Mouse (Mus musculus): ENCODE data around the gene Med27. TPM values are rescaled to one million over a fixed set of nuclear protein-coding genes. Genes with fewer than 3 reads are reported as not detected.

Med27 gene
- polyA plus RNA-seq, 1 experiment from 2014 or later = 55.2 TPM

DNA sequence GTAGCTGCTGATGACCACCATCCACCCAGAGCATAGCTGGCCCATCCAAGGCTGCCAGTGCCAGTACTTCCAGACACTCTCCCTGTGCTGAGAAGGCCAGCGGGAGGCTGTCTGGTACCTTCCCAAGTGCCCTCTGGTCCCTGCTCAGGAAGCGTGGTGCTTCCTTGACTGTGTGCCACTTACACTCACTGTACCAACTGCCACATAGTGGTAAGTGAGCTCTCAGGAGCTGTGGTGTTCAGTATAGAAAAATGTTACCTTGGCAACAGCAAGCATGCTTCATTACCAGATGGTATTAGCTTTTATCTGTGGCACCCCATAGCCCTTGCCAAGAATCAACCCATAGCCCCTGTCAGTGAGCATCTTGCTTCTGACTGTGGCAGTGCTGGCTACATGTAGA is 148.7 kb downstream of the Med27 start:
- Histone ChIP-seq H3K36me3 (no peaks in the 10 kb centered on the region), H3K4me3 (no peak overlapping the region), H3K27ac (no peak overlapping the region), H3K4me1 (peaks cover 9% of the 10 kb centered on the region), H3K9me3 (replicated peaks) (no peaks in the 10 kb centered on the region), H3K27me3 (ENCODE audit: low read depth, poor library complexity, severe bottlenecking) (no peaks in the 10 kb centered on the region)
- no peak for DNase-seq (ENCODE audit: low spot score)
- 90% methylated on average over 2 of the region's 2 CpGs for WGBS

DNA sequence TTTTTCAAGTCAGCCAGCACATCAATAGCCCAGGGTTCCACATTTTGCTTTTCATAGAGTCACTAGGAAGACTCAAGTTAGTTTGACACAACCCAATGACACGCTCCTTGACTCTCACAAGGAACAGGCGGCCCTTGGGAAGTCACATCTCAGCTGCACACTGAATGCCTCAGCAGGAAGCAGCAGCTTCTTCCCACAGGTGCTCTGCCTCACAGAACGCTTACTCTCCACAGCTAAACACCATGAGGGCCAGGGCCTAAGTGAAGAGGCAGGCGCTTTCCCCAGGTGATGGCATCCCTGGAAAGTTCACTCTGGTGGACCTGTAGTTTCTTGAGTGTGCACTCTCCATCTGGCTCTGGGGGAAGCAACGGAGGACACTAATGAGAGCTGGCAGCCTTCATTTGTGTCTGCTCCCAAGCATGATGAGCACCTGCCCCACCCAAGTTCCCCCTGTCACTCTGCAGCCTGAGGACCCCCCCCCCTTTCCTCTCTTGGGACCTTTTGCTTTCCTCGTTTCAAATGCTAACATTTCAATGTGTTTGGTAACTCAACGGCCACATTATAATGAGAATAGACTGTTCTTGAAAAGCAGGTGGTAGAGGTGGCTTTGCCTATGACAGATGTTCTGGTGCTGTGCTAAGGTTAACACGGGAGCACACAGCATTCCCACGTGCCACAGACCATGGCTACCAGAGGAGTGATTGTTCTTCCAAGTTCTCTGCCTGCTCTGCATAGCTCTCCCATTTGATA is 154.2 kb downstream of the Med27 start:
- Histone ChIP-seq H3K27me3 (ENCODE audit: low read depth, poor library complexity, severe bottlenecking) (no peaks in the 10 kb centered on the region), H3K4me3 (no peak overlapping the region), H3K27ac (no peak overlapping the region), H3K4me1 (peaks cover 8% of the 10 kb centered on the region; the same call in 1 of the 2 replicates), H3K36me3 (peaks cover 4% of the 10 kb centered on the region; the same call in 1 of the 2 replicates), H3K9me3 (replicated peaks) (no peaks in the 10 kb centered on the region)
- no peak for DNase-seq (ENCODE audit: low spot score)
- 82% methylated on average over 9 of the region's 9 CpGs for WGBS

DNA sequence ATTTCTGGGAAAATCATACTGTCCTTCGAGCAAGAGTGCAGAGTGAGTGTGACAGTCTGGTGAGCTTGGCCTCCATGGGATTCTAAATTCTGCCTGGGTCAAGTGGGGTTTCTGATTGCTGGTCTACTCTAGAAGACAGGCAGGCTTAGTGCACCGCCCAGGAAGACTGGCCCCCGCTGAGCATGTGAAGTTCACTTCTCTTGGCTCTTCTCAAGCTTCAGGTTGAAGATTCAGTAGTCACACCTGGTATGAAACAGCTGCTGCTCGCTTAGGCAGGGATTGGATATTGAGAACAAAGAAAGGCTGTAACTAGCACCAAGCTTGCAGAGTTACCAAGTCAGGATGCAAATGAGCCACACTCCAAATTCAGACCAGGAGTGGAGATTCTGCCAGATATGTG is 154.8 kb downstream of the Med27 start:
- peaks cover 4% of the 10 kb centered on the region; the same call in 1 of the 2 replicates for H3K36me3 ChIP-seq
- no peak overlapping the region for H3K27ac ChIP-seq
- DNase-seq (ENCODE audit: low spot score) = no peak
- no peaks in the 10 kb centered on the region for H3K9me3 ChIP-seq (replicated peaks)
- peaks cover 8% of the 10 kb centered on the region; the same call in 1 of the 2 replicates for H3K4me1 ChIP-seq
- H3K27me3 ChIP-seq (ENCODE audit: low read depth, poor library complexity, severe bottlenecking) = no peaks in the 10 kb centered on the region
- no peak overlapping the region for H3K4me3 ChIP-seq
- WGBS = 85% methylated on average over 4 of the region's 4 CpGs

DNA sequence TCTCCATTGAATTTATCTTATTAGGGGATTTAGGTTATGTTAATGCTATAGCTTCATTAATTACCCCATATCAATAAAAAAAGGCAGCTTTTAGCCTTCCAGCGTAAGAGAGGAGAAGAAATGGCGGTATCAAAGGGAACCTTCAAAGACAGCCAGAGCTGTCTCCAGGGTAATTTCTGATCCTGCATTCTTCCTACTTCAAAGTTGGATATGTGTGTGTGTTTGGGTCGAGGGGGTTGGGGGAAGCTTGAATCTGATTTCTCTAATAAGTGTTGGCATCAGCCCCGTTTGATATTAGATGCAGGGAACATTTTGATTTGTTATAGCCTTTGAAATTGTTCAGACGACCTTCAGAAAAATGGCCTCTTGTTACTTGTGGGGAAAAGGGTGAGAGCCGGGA is 158.2 kb downstream of the Med27 start:
- Histone ChIP-seq H3K27ac (no peak overlapping the region), H3K4me1 (peaks cover 30% of the 10 kb centered on the region), H3K4me3 (no peak overlapping the region), H3K27me3 (ENCODE audit: low read depth, poor library complexity, severe bottlenecking) (no peaks in the 10 kb centered on the region), H3K36me3 (peaks cover 4% of the 10 kb centered on the region; the same call in 1 of the 2 replicates), H3K9me3 (replicated peaks) (no peaks in the 10 kb centered on the region)
- WGBS = 72% methylated on average over 6 of the region's 6 CpGs
- DNase-seq (ENCODE audit: low spot score) = no peak

DNA sequence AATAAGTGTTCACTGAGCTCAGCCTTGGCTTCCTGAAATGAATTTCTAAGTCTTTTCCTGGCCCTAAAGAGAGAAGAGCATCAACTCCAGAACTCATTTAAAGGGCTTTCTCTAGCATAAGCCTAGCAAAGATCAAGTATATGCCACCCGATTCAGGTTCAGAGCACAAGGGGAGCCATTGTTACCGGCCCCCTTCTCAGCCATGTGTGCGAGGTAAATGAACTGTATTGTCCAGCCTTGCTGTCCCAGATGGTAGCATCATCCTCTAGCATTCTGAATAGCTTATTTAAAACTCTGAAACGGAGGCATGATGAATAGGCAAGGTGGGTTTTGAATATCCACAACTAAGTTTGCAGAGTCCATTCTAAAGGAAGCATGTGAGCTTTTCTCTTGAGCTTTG is 159.8 kb downstream of the Med27 start:
- 84% methylated on average over 4 of the region's 4 CpGs for WGBS

DNA sequence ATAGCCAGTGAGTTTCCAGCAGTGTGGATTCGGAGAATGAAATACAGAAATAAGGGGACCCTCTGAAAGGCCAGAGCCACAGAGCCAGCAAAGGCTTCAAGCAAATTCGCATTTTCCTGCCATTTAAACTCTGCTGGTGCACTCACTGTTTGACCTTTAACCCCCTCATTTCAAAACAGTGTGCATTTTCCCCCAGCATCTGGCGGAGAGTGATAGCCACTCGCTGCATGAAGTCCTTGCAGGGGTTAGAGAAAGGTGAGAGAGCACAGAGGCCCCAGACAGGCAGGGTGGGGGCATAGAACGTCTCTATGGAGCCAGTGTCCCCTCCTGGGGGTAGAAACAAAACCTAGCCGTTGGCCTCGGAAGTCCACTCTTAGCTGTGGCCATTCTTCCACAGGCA is 166.5 kb downstream of the Med27 start:
- H3K4me1 ChIP-seq = peaks cover 58% of the 10 kb centered on the region
- H3K27ac ChIP-seq = no peak overlapping the region
- DNase-seq (ENCODE audit: low spot score) = no peak
- WGBS = 27% methylated on average over 7 of the region's 7 CpGs
- no peak overlapping the region for H3K4me3 ChIP-seq
- H3K27me3 ChIP-seq (ENCODE audit: low read depth, poor library complexity, severe bottlenecking) = no peaks in the 10 kb centered on the region
- no peaks in the 10 kb centered on the region for H3K36me3 ChIP-seq
- no peaks in the 10 kb centered on the region for H3K9me3 ChIP-seq (replicated peaks)

More for the DNA sequence above, 159.8 kb downstream of the Med27 start:
- Histone ChIP-seq H3K36me3 (no peaks in the 10 kb centered on the region), H3K4me1 (peaks cover 30% of the 10 kb centered on the region), H3K9me3 (replicated peaks) (no peaks in the 10 kb centered on the region), H3K4me3 (no peak overlapping the region), H3K27me3 (ENCODE audit: low read depth, poor library complexity, severe bottlenecking) (no peaks in the 10 kb centered on the region), H3K27ac (no peak overlapping the region)
- DNase-seq (ENCODE audit: low spot score) = no peak

DNA sequence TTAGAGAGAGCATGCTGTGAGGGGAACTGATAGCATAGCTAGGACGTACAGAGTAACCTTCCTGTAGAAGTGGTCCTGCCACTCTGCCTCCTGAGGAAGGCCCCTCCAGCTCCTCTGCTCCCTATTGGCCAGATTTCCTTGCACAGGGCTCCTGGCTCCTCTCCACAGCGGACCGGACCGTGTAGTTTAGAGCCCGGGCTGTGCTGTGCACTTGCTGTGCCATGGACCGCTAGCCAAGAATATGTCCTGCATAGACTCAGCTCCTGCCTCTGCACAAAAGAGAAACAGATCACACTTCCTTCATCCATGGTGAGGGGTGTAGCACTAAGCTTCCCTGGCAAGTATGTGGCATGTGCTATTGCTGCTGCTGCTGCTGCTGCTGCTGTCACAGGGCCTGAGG is 168.2 kb downstream of the Med27 start:
- Histone ChIP-seq H3K9me3 (replicated peaks) (no peaks in the 10 kb centered on the region), H3K4me1 (peaks cover 62% of the 10 kb centered on the region), H3K27ac (no peak overlapping the region), H3K36me3 (no peaks in the 10 kb centered on the region), H3K27me3 (ENCODE audit: low read depth, poor library complexity, severe bottlenecking) (no peaks in the 10 kb centered on the region), H3K4me3 (no peak overlapping the region)
- no peak for DNase-seq (ENCODE audit: low spot score)
- WGBS = 89% methylated on average over 6 of the region's 6 CpGs

DNA sequence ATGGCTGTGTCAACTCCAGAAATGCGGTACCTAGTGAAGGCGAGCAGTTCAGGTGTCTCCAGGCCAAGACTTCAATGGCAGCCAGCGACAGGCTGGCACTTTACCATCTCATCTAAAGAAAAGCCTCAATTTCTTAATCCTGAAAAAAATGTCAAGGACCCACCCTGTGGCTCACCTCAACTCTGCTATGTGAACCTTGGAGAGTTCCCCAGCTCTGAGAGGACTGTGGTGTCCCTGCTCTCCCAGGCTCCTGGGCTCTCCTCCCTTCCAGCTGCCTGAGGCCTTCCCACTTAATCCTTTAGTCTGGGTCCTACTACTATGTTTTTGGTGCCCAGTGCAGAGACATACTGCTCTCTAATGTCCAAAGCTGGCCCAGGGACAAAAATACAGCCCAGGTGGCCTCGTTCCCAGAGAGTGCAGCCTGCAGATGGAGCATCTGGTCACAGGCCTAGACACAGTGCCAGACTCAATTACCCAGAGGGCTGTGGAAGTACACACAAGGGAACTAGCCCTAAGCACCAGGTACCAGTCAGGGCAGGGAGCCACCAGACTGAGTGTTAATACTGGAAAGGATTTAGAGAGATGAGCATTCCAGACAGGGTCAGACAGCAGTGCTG is 169.3 kb downstream of the Med27 start:
- no peak overlapping the region for H3K27ac ChIP-seq
- peaks cover 62% of the 10 kb centered on the region for H3K4me1 ChIP-seq

DNA sequence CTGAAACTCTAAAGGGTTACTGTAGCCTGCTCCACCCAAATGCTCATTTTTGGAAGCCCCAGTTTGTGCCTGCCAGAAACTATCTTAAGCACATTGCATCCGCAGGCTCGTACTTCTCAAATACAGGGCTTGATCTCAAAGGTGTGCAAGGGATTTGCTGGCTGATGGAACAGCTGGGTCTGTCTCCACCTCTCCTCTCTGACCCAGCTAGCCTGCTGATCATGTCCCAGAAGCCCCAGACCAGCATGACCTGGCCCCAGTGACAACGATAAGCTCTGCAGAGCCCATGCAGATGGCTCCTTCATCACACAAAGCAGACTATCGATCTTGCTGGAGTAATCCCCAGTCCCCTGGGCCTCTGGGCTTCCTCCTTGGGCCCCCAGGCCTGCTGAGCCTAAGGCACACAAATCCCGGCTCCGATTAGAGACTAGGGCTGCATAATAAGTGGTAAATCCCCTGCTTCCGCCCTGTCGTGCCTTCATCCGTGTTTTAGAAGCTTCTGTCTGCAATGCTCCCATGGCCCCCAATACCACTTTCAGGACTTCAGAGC is 170.1 kb downstream of the Med27 start:
- Histone ChIP-seq H3K27ac (peak overlapping the region; percentile 42; the same call in 1 of the 2 replicates), H3K27me3 (ENCODE audit: low read depth, poor library complexity, severe bottlenecking) (no peaks in the 10 kb centered on the region), H3K4me3 (no peak overlapping the region), H3K4me1 (peaks cover 62% of the 10 kb centered on the region), H3K9me3 (replicated peaks) (no peaks in the 10 kb centered on the region), H3K36me3 (no peaks in the 10 kb centered on the region)
- DNase-seq (ENCODE audit: low spot score) = no peak
- 47% methylated on average over 9 of the region's 9 CpGs for WGBS

More for the DNA sequence above, 169.3 kb downstream of the Med27 start:
- WGBS = 85% methylated on average over 4 of the region's 4 CpGs
- Histone ChIP-seq H3K9me3 (replicated peaks) (no peaks in the 10 kb centered on the region), H3K27me3 (ENCODE audit: low read depth, poor library complexity, severe bottlenecking) (no peaks in the 10 kb centered on the region), H3K36me3 (no peaks in the 10 kb centered on the region), H3K4me3 (no peak overlapping the region)
- DNase-seq (ENCODE audit: low spot score) = no peak

DNA sequence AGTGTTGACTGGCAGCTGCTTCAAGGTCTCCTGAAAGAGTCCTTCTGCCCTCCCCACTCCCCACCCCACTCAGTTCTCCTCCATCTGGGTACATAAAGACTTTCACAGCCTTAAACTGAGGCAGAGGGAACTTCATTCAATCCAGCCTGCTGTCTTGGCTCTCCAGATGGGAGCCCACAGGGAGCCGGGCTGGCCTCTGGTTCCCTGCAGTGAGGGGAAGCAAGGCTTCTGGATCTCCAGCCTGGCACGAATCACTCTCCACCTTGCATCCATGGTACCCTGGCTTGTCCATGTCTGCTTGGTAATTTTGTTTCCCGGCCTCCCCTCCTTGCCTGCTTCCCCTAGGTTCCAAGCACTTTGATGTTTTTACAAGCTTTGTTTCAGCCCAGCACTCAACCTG is 172.8 kb downstream of the Med27 start:
- 35% methylated on average over 3 of the region's 3 CpGs for WGBS
- H3K36me3 ChIP-seq = no peaks in the 10 kb centered on the region
- H3K27me3 ChIP-seq (ENCODE audit: low read depth, poor library complexity, severe bottlenecking) = no peaks in the 10 kb centered on the region
- H3K27ac ChIP-seq = no peak overlapping the region; the same call in 1 of the 2 replicates
- no peak overlapping the region for H3K4me3 ChIP-seq
- DNase-seq (ENCODE audit: low spot score) = no peak
- no peaks in the 10 kb centered on the region for H3K9me3 ChIP-seq (replicated peaks)
- peaks cover 43% of the 10 kb centered on the region for H3K4me1 ChIP-seq

DNA sequence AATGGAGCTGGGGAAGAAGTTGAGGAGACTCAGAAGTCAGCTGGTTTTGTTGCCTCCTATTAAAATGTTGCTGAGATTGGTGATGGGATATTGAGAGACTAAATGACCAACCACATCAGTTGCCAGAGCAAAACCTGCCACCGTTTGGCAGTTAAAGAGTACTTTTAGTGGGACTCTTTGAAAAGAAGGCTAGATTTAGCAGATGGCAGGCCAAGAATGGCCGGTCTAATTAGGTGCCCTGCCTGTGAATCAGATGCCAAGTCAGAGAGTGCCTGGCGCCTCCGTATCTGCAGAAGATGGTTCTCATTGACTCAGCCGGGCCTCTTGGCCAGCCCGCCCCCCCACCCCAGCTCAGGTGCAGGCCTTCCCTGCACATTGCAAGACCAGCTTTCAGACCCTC is 173.6 kb downstream of the Med27 start:
- H3K36me3 ChIP-seq = no peaks in the 10 kb centered on the region
- H3K4me1 ChIP-seq = peaks cover 46% of the 10 kb centered on the region
- DNase-seq (ENCODE audit: low spot score) = no peak
- no peaks in the 10 kb centered on the region for H3K27me3 ChIP-seq (ENCODE audit: low read depth, poor library complexity, severe bottlenecking)
- H3K4me3 ChIP-seq = no peak overlapping the region
- WGBS = 85% methylated on average over 6 of the region's 6 CpGs
- no peak overlapping the region for H3K27ac ChIP-seq
- no peaks in the 10 kb centered on the region for H3K9me3 ChIP-seq (replicated peaks)

DNA sequence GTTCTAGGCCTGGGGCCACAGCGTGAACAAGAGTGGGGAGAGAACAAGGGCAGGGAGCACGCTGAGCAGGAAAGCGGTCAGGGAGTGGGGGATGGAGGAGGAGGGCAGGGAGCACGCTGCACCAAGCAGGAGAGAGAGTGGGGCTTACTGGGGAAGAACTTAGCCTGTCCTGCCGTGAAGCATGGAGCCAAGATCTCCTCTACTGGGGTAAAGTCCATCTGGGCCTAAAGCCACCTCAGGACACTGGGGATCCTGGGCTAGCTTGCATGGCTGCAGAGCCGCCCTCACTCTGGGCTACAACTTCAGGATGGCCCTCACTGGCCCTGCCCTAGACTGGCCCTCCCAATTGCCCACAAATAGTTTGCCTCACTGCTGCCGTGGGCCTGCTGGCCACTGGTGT is 174.9 kb downstream of the Med27 start:
- H3K9me3 ChIP-seq (replicated peaks) = no peaks in the 10 kb centered on the region
- DNase-seq (ENCODE audit: low spot score) = no peak
- H3K4me1 ChIP-seq = peaks cover 49% of the 10 kb centered on the region
- H3K36me3 ChIP-seq = no peaks in the 10 kb centered on the region
- WGBS = 82% methylated on average over 7 of the region's 7 CpGs
- H3K4me3 ChIP-seq = no peak overlapping the region
- no peaks in the 10 kb centered on the region for H3K27me3 ChIP-seq (ENCODE audit: low read depth, poor library complexity, severe bottlenecking)
- H3K27ac ChIP-seq = no peak overlapping the region
